Mouse (Mus musculus) midbrain, embryonic 12.5 days (tissue): ENCODE results near the gene Comp. TPM values are rescaled to one million over a fixed set of nuclear protein-coding genes. Genes with fewer than 3 reads are reported as not detected.

ENCODE experiments used
- ATAC-seq: fragments of 200-750 bp; cut with Nextera tagmentation; 2 replicates; pipeline ENCODE4 v1.8.0; 2017; ENCODE audit warnings: low read depth, moderate TSS enrichment, moderate library complexity; ENCODE audit not compliant: low FRiP score
- H3K27ac ChIP-seq: fragments of 300-500 bp; sonication (generic); replicated peaks from 2 replicates; pipeline ENCODE4 v1.5.1; 2016; ENCODE audit warnings: mild to moderate bottlenecking
- H3K27me3 ChIP-seq: fragments of 300-500 bp; sonication (generic); 2 replicates; pipeline ENCODE4 v1.6.1; 2016; ENCODE audit warnings: mild to moderate bottlenecking
- H3K36me3 ChIP-seq: fragments of 300-500 bp; sonication (generic); 2 replicates; pipeline ENCODE4 v1.6.1; 2016
- H3K4me1 ChIP-seq: fragments of 300-500 bp; sonication (generic); 2 replicates; pipeline ENCODE4 v1.6.1; 2016
- H3K4me2 ChIP-seq: fragments of 300-500 bp; sonication (generic); replicated peaks from 2 replicates; pipeline ENCODE4 v1.6.1; 2016; ENCODE audit warnings: mild to moderate bottlenecking, moderate library complexity
- H3K4me3 ChIP-seq: fragments of 300-500 bp; sonication (generic); 2 replicates; pipeline ENCODE4 v1.5.1; 2016; ENCODE audit warnings: mild to moderate bottlenecking
- H3K9ac ChIP-seq: fragments of 300-500 bp; sonication (generic); replicated peaks from 2 replicates; pipeline ENCODE4 v1.6.1; 2016; ENCODE audit warnings: mild to moderate bottlenecking, moderate library complexity
- H3K9me3 ChIP-seq: fragments of 300-500 bp; sonication (generic); 2 replicates; pipeline ENCODE4 v1.6.1; 2016; ENCODE audit warnings: mild to moderate bottlenecking
- WGBS: fragments of 180-500 bp; shearing (Covaris S2); methylation state at CpG from one replicate; pipeline ENCODE4 v1.1.7; 2016; 5-methylcytosine and 5-hydroxymethylcytosine counted together
- polyA plus RNA-seq: library from polyadenylated mRNA; unstranded; fragments of >200 nt; fragmentation: Nextera tagmentation; extraction: Ambion mirVana; gene quantifications from 2 replicates; pipeline ENCODE4 v1.2.1, GENCODE M21; 2016

The Comp gene
- polyA plus RNA-seq, 1 experiment from 2014 or later = 0.23 TPM

- Histone ChIP-seq H3K27ac (no peak overlapping the region), H3K4me3 (no peak overlapping the region), H3K36me3 (peaks cover 80% of the 10 kb centered on the region), H3K4me2 (no peak overlapping the region), H3K9ac (no peak overlapping the region), H3K9me3 (no peaks in the 10 kb centered on the region), H3K27me3 (no peaks in the 10 kb centered on the region), H3K4me1 (no peaks in the 10 kb centered on the region)
- ATAC-seq = no peak
- 95% methylated on average over 7 of the region's 7 CpGs for WGBS
These were observed 32.7 kb upstream of the Comp start for GRCm38 (mm10) chr8:70340659-70341058.

- H3K27ac ChIP-seq = no peak overlapping the region
- no peak for ATAC-seq
- no peak overlapping the region for H3K4me3 ChIP-seq
- no peaks in the 10 kb centered on the region for H3K27me3 ChIP-seq
- no peaks in the 10 kb centered on the region for H3K4me1 ChIP-seq
- H3K9ac ChIP-seq = no peak overlapping the region
- H3K9me3 ChIP-seq = no peaks in the 10 kb centered on the region
- 93% methylated on average over 14 of the region's 14 CpGs for WGBS
- H3K36me3 ChIP-seq = peaks cover 70% of the 10 kb centered on the region
- H3K4me2 ChIP-seq = no peak overlapping the region
These were observed 31.4 kb upstream of the Comp start for GRCm38 (mm10) chr8:70342007-70342406.

- no peak for ATAC-seq
- H3K4me3 ChIP-seq = no peak overlapping the region
These were observed 30.3 kb upstream of the Comp start for GRCm38 (mm10) chr8:70343076-70343475.

GRCm38 (mm10) chr8:70343696-70344095 lies 29.7 kb upstream of the Comp start:
- Histone ChIP-seq H3K9me3 (no peaks in the 10 kb centered on the region), H3K27me3 (no peaks in the 10 kb centered on the region), H3K27ac (no peak overlapping the region), H3K36me3 (peaks cover 56% of the 10 kb centered on the region), H3K9ac (no peak overlapping the region), H3K4me1 (peaks cover 6% of the 10 kb centered on the region; the same call in 1 of the 2 replicates), H3K4me3 (no peak overlapping the region), H3K4me2 (no peak overlapping the region)
- ATAC-seq = no peak
- 56% methylated on average over 6 of the region's 6 CpGs for WGBS

More at GRCm38 (mm10) chr8:70343076-70343475, 30.3 kb upstream of the Comp start:
- Histone ChIP-seq H3K27me3 (no peaks in the 10 kb centered on the region), H3K27ac (no peak overlapping the region), H3K9me3 (no peaks in the 10 kb centered on the region), H3K9ac (no peak overlapping the region), H3K4me2 (no peak overlapping the region), H3K4me1 (0 out of 2 replicates have a peak, but pooled peaks cover under 1% of the 10 kb centered on the region), H3K36me3 (peaks cover 59% of the 10 kb centered on the region)
- WGBS = 86% methylated on average over 7 of the region's 7 CpGs

GRCm38 (mm10) chr8:70344279-70344678 lies 29.1 kb upstream of the Comp start:
- no peak overlapping the region for H3K27ac ChIP-seq
- no peak overlapping the region for H3K4me3 ChIP-seq
- peaks cover 55% of the 10 kb centered on the region for H3K36me3 ChIP-seq
- no peak for ATAC-seq
- H3K4me2 ChIP-seq = no peak overlapping the region
- H3K9ac ChIP-seq = no peak overlapping the region
- H3K4me1 ChIP-seq = peaks cover 12% of the 10 kb centered on the region; the same call in 1 of the 2 replicates
- no peaks in the 10 kb centered on the region for H3K27me3 ChIP-seq
- WGBS = 91% methylated on average over 2 of the region's 2 CpGs
- H3K9me3 ChIP-seq = no peaks in the 10 kb centered on the region

GRCm38 (mm10) chr8:70347443-70347842 lies 25.9 kb upstream of the Comp start:
- no peak overlapping the region for H3K27ac ChIP-seq
- no peak overlapping the region for H3K4me2 ChIP-seq
- no peak for ATAC-seq
- 92% methylated on average over 4 of the region's 4 CpGs for WGBS
- H3K9ac ChIP-seq = no peak overlapping the region
- peaks cover 26% of the 10 kb centered on the region for H3K36me3 ChIP-seq
- H3K4me3 ChIP-seq = no peak overlapping the region
- no peaks in the 10 kb centered on the region for H3K27me3 ChIP-seq
- peaks cover 41% of the 10 kb centered on the region for H3K4me1 ChIP-seq
- H3K9me3 ChIP-seq = no peaks in the 10 kb centered on the region

- peaks cover 21% of the 10 kb centered on the region for H3K36me3 ChIP-seq
- no peaks in the 10 kb centered on the region for H3K9me3 ChIP-seq
- H3K4me3 ChIP-seq = no peak overlapping the region
- WGBS = 75% methylated on average over 1 of the region's 1 CpGs
- no peaks in the 10 kb centered on the region for H3K27me3 ChIP-seq
- peaks cover 41% of the 10 kb centered on the region for H3K4me1 ChIP-seq
- ATAC-seq = no peak
- H3K27ac ChIP-seq = no peak overlapping the region
- no peak overlapping the region for H3K9ac ChIP-seq
- H3K4me2 ChIP-seq = no peak overlapping the region
These were observed 25.4 kb upstream of the Comp start for GRCm38 (mm10) chr8:70347860-70348420.

- no peaks in the 10 kb centered on the region for H3K9me3 ChIP-seq
These were observed 22.0 kb upstream of the Comp start for GRCm38 (mm10) chr8:70351035-70351999.

GRCm38 (mm10) chr8:70352000-70352384 lies 21.4 kb upstream of the Comp start:
- ATAC-seq = no peak
- H3K27me3 ChIP-seq = no peaks in the 10 kb centered on the region
- peak overlapping the region; percentile 96 for H3K9ac ChIP-seq
- H3K36me3 ChIP-seq = peaks cover 11% of the 10 kb centered on the region; the same call in 1 of the 2 replicates
- H3K4me3 ChIP-seq = peak overlapping the region; percentile 97
- H3K9me3 ChIP-seq = no peaks in the 10 kb centered on the region
- no peak overlapping the region for H3K27ac ChIP-seq
- H3K4me2 ChIP-seq = peak overlapping the region; percentile 99
- H3K4me1 ChIP-seq = peaks cover 47% of the 10 kb centered on the region
- WGBS = 30% methylated on average over 3 of the region's 3 CpGs

More at GRCm38 (mm10) chr8:70351035-70351999, 22.0 kb upstream of the Comp start:
- Histone ChIP-seq H3K36me3 (peaks cover 11% of the 10 kb centered on the region; the same call in 1 of the 2 replicates), H3K27me3 (no peaks in the 10 kb centered on the region), H3K9ac (peak overlapping the region; percentile 96), H3K4me3 (peak overlapping the region; percentile 97), H3K4me1 (peaks cover 47% of the 10 kb centered on the region), H3K27ac (no peak overlapping the region; the same call in 1 of the 2 replicates), H3K4me2 (peak overlapping the region; percentile 99)
- WGBS = 64% methylated on average over 15 of the region's 15 CpGs
- no peak for ATAC-seq

GRCm38 (mm10) chr8:70352657-70353151 lies 20.7 kb upstream of the Comp start:
- Histone ChIP-seq H3K4me1 (peaks cover 47% of the 10 kb centered on the region), H3K4me3 (peak overlapping the region; percentile 97), H3K27ac (peak overlapping the region; percentile 84), H3K27me3 (no peaks in the 10 kb centered on the region), H3K9me3 (no peaks in the 10 kb centered on the region), H3K9ac (peak overlapping the region; percentile 96), H3K36me3 (peaks cover 11% of the 10 kb centered on the region; the same call in 1 of the 2 replicates), H3K4me2 (peak overlapping the region; percentile 99)
- WGBS = 0% methylated on average over 53 of the region's 64 CpGs
- ATAC-seq = peak; percentile 59

- H3K4me1 ChIP-seq = peaks cover 45% of the 10 kb centered on the region
- no peaks in the 10 kb centered on the region for H3K9me3 ChIP-seq
- ATAC-seq = peak; percentile 91
- H3K27me3 ChIP-seq = 0 out of 2 replicates have a peak, but pooled peaks cover under 1% of the 10 kb centered on the region
- peak within 1 kb of the TSS; percentile 84 for H3K27ac ChIP-seq
- peaks cover 11% of the 10 kb centered on the region; the same call in 1 of the 2 replicates for H3K36me3 ChIP-seq
- H3K9ac ChIP-seq = peak within 1 kb of the TSS; percentile 96
- H3K4me2 ChIP-seq = peak within 1 kb of the TSS; percentile 99
- H3K4me3 ChIP-seq = peak within 1 kb of the TSS; percentile 97
- under 1% methylated on average over 61 of the region's 69 CpGs for WGBS
These were observed 20.1 kb upstream of the Comp start, which contains the start of gene Upf1 for GRCm38 (mm10) chr8:70353194-70353817. Gene Upf1 (minus strand): TSS chr8:70353278.
